Mouse (Mus musculus) midbrain, embryonic 14.5 days (tissue): ENCODE results near the gene Rassf3. TPM values are rescaled to one million over a fixed set of nuclear protein-coding genes. Genes with fewer than 3 reads are reported as not detected.

ENCODE experiments used
- ATAC-seq: fragments of 200-750 bp; cut with Nextera tagmentation; 2 replicates; pipeline ENCODE4 v1.8.0; 2017; ENCODE audit warnings: moderate number of reproducible peaks, moderate library complexity; ENCODE audit not compliant: low FRiP score, low TSS enrichment
- DNase-seq: peaks from one replicate; pipeline ENCODE4 v3.0.0-alpha.2; 2015
- H3K27ac ChIP-seq: fragments of 300-500 bp; sonication (generic); replicated peaks from 2 replicates; pipeline ENCODE4 v1.5.1; 2014; ENCODE audit warnings: mild to moderate bottlenecking, low read depth, low read length, moderate library complexity
- H3K27me3 ChIP-seq: fragments of 300-500 bp; sonication (generic); 2 replicates; pipeline ENCODE4 v1.6.1; 2014; ENCODE audit warnings: low read length, control low read depth, mixed read lengths; ENCODE audit not compliant: control insufficient read depth, insufficient read depth
- H3K36me3 ChIP-seq: fragments of 300-500 bp; sonication (generic); 2 replicates; pipeline ENCODE4 v1.6.1; 2014; ENCODE audit warnings: low read length, control low read depth; ENCODE audit not compliant: control insufficient read depth, insufficient read depth
- H3K4me1 ChIP-seq: fragments of 300-500 bp; sonication (generic); 2 replicates; pipeline ENCODE4 v1.6.1; 2014; ENCODE audit warnings: mild to moderate bottlenecking, antibody characterized with exemption, low read length, control low read depth; ENCODE audit not compliant: control insufficient read depth, insufficient read depth
- H3K4me2 ChIP-seq: fragments of 300-500 bp; sonication (generic); 2 replicates; pipeline ENCODE4 v1.6.1; 2014; ENCODE audit warnings: mild to moderate bottlenecking, low read length, moderate library complexity
- H3K4me3 ChIP-seq: fragments of 300-500 bp; sonication (generic); replicated peaks from 2 replicates; pipeline ENCODE4 v1.5.1; 2014; ENCODE audit warnings: low read depth, low read length
- H3K9ac ChIP-seq: fragments of 300-500 bp; sonication (generic); replicated peaks from 2 replicates; pipeline ENCODE4 v1.6.1; 2014; ENCODE audit warnings: mild to moderate bottlenecking, low read length, moderate library complexity
- H3K9me3 ChIP-seq: fragments of 300-500 bp; sonication (generic); 2 replicates; pipeline ENCODE4 v1.6.1; 2016; ENCODE audit warnings: low read length, control low read depth, mixed read lengths; ENCODE audit not compliant: control insufficient read depth
- WGBS: fragments of 180-500 bp; shearing (Covaris S2); extraction: QIAGEN DNeasy Blood & Tissue Kit; methylation state at CpG from one replicate; pipeline ENCODE4 v1.1.7; 2014; 5-methylcytosine and 5-hydroxymethylcytosine counted together
- polyA plus RNA-seq: library from polyadenylated mRNA; unstranded; fragments of >200 nt; fragmentation: Nextera tagmentation; extraction: Ambion mirVana; gene quantifications from 2 replicates; pipeline ENCODE4 v1.2.1, GENCODE M21; 2014

Rassf3 gene
- polyA plus RNA-seq, 1 experiment from 2014 or later: 4.5 TPM

DNA sequence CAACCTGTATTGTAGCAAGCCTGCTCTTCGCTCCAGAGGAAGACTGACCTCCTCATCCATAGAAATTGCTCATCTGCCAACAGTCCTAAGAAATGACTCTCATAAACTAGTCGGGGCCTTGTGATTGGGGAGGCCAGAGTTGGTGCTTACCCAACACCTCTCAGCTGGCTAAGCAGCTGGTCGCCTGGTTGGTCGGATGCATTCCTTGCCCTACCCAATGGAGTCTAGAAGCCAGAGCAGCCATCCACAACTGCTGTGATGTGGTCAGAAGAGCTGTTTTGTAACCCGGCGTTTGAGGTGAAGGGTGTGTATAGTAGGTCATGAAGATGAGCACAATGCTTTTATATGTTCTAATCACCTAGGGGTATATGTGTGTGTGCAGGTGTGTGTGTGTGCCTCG is 77.5 kb downstream of the Rassf3 start:
- WGBS: 89% methylated on average over 7 of the region's 7 CpGs
- Histone ChIP-seq H3K9ac (no peak overlapping the region), H3K4me2 (no peak overlapping the region), H3K9me3 (no peaks in the 10 kb centered on the region), H3K4me1 (no peaks in the 10 kb centered on the region), H3K4me3 (no peak overlapping the region), H3K36me3 (peaks cover 30% of the 10 kb centered on the region), H3K27me3 (no peaks in the 10 kb centered on the region), H3K27ac (no peak overlapping the region)
- DNase-seq (no peak), ATAC-seq (no peak)

DNA sequence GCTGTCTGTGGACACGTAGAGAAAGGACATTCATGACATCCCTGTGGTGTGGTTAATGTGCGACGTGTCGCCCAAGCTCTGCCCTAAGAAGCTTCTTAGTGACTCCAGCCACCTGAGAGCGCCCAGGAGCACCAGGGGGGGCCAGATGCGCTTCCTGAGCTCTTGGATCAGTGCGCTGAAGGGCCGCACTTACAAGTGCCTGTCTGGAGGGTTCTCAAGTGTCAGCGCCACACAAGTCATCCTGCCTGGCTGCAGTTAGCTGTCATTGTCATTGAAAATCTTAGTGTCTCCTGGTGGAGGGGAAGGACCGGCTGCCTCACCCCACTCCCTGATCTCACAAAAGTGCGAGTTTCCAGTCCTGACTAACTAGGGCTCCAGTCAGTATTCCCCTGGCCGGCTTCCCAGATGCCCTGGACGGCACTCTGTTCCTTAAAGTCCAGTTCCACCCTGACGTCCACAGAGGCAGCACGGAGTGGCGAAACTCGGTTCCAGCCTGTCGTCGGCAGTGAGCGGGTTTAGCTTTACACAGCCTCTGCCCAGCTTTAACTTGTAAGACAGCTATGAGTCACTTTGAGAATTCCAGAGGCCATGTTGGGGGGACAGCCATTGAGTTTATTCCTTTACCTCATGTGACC is 80.5 kb downstream of the Rassf3 start:
- no peak overlapping the region for H3K4me2 ChIP-seq
- ATAC-seq (no peak), DNase-seq (no peak)
- no peaks in the 10 kb centered on the region for H3K27me3 ChIP-seq
- WGBS: 87% methylated on average over 20 of the region's 20 CpGs
- H3K4me3 ChIP-seq: no peak overlapping the region
- peaks cover 59% of the 10 kb centered on the region for H3K36me3 ChIP-seq
- H3K9ac ChIP-seq: no peak overlapping the region
- H3K27ac ChIP-seq: no peak overlapping the region
- no peaks in the 10 kb centered on the region for H3K4me1 ChIP-seq
- no peaks in the 10 kb centered on the region for H3K9me3 ChIP-seq

DNA sequence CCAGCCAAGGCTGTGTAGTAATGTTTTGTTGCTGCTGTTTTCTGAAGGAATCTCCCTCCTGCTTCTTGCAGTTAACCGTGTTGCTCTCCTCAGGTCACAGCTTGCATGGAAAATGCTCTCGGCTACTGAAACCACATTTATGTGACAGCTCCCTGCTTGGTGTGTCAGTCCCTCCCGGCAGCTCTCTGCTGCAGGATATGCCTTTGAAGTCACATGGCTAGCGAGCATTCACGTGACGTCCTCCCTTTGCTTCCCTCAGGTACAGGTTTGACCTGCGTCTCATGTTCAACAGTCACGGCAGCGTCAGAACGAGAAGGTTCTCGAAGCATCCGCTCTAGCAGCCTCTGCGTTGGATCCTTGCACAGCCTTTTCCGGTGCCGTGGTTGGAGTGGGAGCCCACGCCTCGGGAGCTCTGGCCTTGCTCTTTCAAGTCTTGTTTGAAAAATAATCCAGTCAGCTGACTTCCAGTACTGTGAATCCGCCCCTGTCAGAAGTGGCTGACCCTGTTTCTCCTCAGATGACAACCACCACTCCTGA is 81.3 kb downstream of the Rassf3 start:
- DNase-seq (no peak), ATAC-seq (no peak)
- 88% methylated on average over 18 of the region's 18 CpGs for WGBS
- Histone ChIP-seq H3K27ac (no peak overlapping the region), H3K4me2 (no peak overlapping the region), H3K9ac (no peak overlapping the region), H3K4me3 (no peak overlapping the region), H3K27me3 (no peaks in the 10 kb centered on the region), H3K36me3 (peaks cover 67% of the 10 kb centered on the region), H3K4me1 (no peaks in the 10 kb centered on the region), H3K9me3 (no peaks in the 10 kb centered on the region)

DNA sequence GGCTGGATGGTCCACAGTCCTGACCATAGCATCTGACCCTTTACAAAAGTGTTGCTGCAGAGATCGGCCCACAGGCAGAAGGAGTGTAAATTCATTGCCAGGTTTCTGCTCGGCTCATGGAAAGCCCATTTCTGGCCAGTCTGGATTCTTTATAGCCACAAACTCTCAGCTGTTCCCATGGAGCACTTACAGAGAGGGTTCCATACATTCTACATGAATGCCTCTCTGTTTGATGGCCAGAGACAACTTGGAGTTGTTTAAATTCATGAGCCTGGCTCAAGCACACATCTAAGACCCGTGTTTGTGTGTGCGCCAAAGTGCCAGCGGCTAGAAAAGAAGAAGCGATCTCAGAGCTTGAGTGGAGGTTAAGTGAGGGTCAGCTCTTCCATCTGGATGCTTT is 81.9 kb downstream of the Rassf3 start:
- Histone ChIP-seq H3K4me3 (no peak overlapping the region), H3K4me2 (no peak overlapping the region), H3K27me3 (no peaks in the 10 kb centered on the region), H3K9me3 (no peaks in the 10 kb centered on the region), H3K9ac (no peak overlapping the region), H3K4me1 (no peaks in the 10 kb centered on the region), H3K27ac (no peak overlapping the region), H3K36me3 (peaks cover 73% of the 10 kb centered on the region)
- no peak for ATAC-seq
- no peak for DNase-seq
- WGBS: 85% methylated on average over 6 of the region's 6 CpGs

DNA sequence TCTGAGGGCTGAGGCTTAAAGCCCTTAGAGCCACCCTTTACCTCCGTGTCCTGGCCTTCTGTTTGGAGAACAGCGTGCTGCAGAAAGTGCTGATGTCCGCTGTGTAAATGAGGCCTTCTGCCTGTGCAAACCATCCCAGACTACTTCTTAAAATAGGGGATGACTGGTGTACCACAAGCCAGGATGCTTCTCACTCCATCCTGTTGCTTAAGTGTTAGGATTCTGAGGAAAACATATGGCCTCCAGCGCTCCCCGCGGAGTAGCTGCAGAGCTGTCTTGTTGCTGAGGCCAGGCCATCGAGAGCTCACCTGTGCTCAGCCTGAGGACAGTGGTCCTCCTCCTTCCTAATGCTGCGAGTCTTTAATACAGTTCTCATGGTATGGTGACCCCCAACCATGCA is 84.2 kb downstream of the Rassf3 start:
- Histone ChIP-seq H3K27me3 (no peaks in the 10 kb centered on the region), H3K4me1 (no peaks in the 10 kb centered on the region), H3K9me3 (no peaks in the 10 kb centered on the region), H3K4me2 (no peak overlapping the region), H3K4me3 (no peak overlapping the region), H3K27ac (no peak overlapping the region), H3K36me3 (peaks cover 97% of the 10 kb centered on the region), H3K9ac (no peak overlapping the region)
- ATAC-seq: no peak
- WGBS: 98% methylated on average over 8 of the region's 8 CpGs
- no peak for DNase-seq

DNA sequence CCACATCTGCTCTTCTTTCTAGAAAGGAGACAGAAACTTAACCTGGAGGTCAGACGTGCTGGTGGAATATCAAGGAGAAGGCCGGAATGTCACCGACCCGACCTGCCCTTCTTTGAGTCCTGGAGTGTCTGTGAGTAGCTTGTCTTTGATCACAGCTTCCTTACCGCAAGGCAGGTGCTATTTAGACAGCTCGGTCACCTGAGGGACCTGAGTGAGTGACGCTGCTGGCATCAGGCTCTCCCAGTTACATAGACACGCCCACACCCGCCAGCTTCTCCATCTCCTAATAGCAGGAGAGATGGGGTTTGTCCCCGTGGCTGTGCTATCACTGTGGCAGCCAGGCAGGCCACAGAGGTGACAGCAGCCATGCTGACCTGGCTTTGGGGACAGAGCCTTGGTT is 85.5 kb downstream of the Rassf3 start:
- H3K36me3 ChIP-seq: peaks cover 89% of the 10 kb centered on the region
- no peak overlapping the region for H3K27ac ChIP-seq
- no peak overlapping the region for H3K9ac ChIP-seq
- DNase-seq: no peak
- no peak for ATAC-seq
- 87% methylated on average over 10 of the region's 10 CpGs for WGBS
- H3K4me2 ChIP-seq: no peak overlapping the region
- no peaks in the 10 kb centered on the region for H3K9me3 ChIP-seq
- no peak overlapping the region for H3K4me3 ChIP-seq
- no peaks in the 10 kb centered on the region for H3K27me3 ChIP-seq
- no peaks in the 10 kb centered on the region for H3K4me1 ChIP-seq

DNA sequence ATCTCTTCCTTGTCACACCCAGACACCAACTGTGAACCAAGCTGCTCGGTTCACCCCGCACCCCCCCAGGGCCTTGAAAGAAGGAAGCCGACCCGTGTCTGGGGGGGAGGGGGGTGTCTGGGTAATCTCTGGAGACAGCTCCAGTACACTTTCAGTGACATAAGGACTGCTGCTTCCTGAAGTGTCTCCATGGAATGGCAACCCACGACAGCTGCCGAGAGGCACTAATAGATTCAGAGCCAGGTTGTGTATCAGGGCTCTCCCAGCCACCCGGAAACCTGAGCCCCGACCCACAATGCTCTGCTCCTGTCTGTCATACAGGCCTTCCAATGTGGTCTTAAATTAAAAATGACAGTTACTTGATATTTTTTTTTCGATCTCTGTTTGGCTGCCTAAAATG is 89.8 kb downstream of the Rassf3 start:
- 0 out of 2 replicates have a peak overlapping the region, but pooled peaks have one; percentile 13 for H3K27ac ChIP-seq
- peaks cover 87% of the 10 kb centered on the region for H3K36me3 ChIP-seq
- H3K9me3 ChIP-seq: no peaks in the 10 kb centered on the region
- WGBS: 62% methylated on average over 9 of the region's 9 CpGs
- no peaks in the 10 kb centered on the region for H3K27me3 ChIP-seq
- no peaks in the 10 kb centered on the region for H3K4me1 ChIP-seq
- no peak overlapping the region for H3K4me2 ChIP-seq
- no peak overlapping the region for H3K9ac ChIP-seq
- ATAC-seq (no peak), DNase-seq (peak; percentile 26)
- no peak overlapping the region for H3K4me3 ChIP-seq

DNA sequence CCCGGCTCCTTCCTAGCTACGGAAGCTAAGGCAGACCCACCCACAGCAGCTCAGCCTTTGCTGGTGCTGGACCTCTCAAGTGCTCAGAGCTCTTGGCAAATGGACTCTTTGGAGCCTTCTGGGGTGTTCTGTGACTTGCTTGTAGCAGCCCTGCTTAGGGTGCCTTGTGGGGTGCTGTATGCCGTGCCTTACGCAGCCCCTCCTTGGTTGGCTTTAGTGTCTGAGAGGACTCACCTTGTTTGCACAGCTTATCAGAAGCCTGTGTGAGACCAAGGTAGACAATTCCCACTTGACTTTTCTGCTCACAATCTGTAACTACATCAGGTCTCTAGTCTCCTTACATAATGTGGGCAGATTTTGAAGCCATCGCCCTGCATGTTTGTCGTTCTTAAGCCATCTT is 90.5 kb downstream of the Rassf3 start:
- Histone ChIP-seq H3K9me3 (no peaks in the 10 kb centered on the region), H3K4me3 (no peak overlapping the region), H3K36me3 (peaks cover 87% of the 10 kb centered on the region), H3K27me3 (no peaks in the 10 kb centered on the region), H3K27ac (no peak overlapping the region), H3K9ac (no peak overlapping the region), H3K4me2 (no peak overlapping the region), H3K4me1 (no peaks in the 10 kb centered on the region)
- DNase-seq: no peak
- WGBS: 94% methylated on average over 6 of the region's 6 CpGs
- ATAC-seq: no peak

DNA sequence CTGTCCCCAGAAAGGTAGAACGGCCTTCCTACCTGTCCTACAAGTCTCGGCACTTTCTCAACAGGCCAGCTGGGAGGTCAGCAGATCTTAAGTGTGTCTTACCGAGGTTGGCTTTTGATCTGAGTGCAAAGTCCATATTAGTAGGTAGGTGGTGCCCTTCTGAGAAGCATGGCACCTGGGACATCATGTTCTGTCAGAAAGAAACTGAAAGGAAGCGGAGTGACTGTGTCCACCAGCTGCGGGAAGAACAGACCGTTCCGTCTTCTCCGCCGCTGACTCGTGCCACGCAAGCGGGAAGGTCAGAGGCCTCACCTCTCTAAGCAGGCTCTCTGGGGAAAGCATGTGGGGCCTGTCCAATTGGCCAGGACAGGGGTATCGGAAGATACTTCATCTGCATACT is 91.4 kb downstream of the Rassf3 start:
- peaks cover 85% of the 10 kb centered on the region for H3K36me3 ChIP-seq
- no peak for ATAC-seq
- no peak overlapping the region for H3K27ac ChIP-seq
- no peak for DNase-seq
- WGBS: 95% methylated on average over 13 of the region's 13 CpGs
- H3K4me3 ChIP-seq: no peak overlapping the region
- no peaks in the 10 kb centered on the region for H3K27me3 ChIP-seq
- H3K4me1 ChIP-seq: no peaks in the 10 kb centered on the region
- H3K9me3 ChIP-seq: no peaks in the 10 kb centered on the region
- H3K4me2 ChIP-seq: no peak overlapping the region
- no peak overlapping the region for H3K9ac ChIP-seq
